Mouse (Mus musculus) limb, embryonic 11.5 days (tissue): ENCODE measurements around the gene Map2k7. TPM values are rescaled to one million over a fixed set of nuclear protein-coding genes. Genes with fewer than 3 reads are reported as not detected.

Source experiments
- ATAC-seq: fragments of 200-750 bp; cut with Nextera tagmentation; 2 replicates; pipeline ENCODE4 v1.8.0; 2017; ENCODE audit warnings: low read depth; ENCODE audit not compliant: insufficient number of reproducible peaks, low FRiP score, low TSS enrichment
- DNase-seq: peaks from one replicate; pipeline ENCODE4 v3.0.0-alpha.2; 2015; ENCODE audit warnings: low spot score
- H3K27ac ChIP-seq: fragments of 300-500 bp; sonication (generic); replicated peaks from 2 replicates; pipeline ENCODE4 v1.5.1; 2014; ENCODE audit warnings: low read depth, mild to moderate bottlenecking, low read length
- H3K27me3 ChIP-seq: fragments of 300-500 bp; sonication (generic); 2 replicates; pipeline ENCODE4 v1.6.1; 2014; ENCODE audit warnings: mild to moderate bottlenecking, low read length, mixed read lengths; ENCODE audit not compliant: control insufficient read depth, insufficient read depth
- H3K36me3 ChIP-seq: fragments of 300-500 bp; sonication (generic); 2 replicates; pipeline ENCODE4 v1.6.1; 2014; ENCODE audit warnings: mild to moderate bottlenecking, low read length, moderate library complexity, mixed read lengths; ENCODE audit not compliant: control insufficient read depth, insufficient read depth
- H3K4me1 ChIP-seq: fragments of 300-500 bp; sonication (generic); 2 replicates; pipeline ENCODE4 v1.6.1; 2014; ENCODE audit warnings: low read length, mixed read lengths; ENCODE audit not compliant: control insufficient read depth, insufficient read depth
- H3K4me2 ChIP-seq: fragments of 300-500 bp; sonication (generic); 2 replicates; pipeline ENCODE4 v1.6.1; 2014; ENCODE audit warnings: low read depth, mild to moderate bottlenecking, moderate library complexity; ENCODE audit not compliant: severe bottlenecking
- H3K4me3 ChIP-seq: fragments of 300-500 bp; sonication (generic); 2 replicates; pipeline ENCODE4 v1.5.1; 2014; ENCODE audit warnings: low read depth, low read length
- H3K9ac ChIP-seq: fragments of 300-500 bp; sonication (generic); 2 replicates; pipeline ENCODE4 v1.6.1; 2014; ENCODE audit warnings: mild to moderate bottlenecking, low read length
- H3K9me3 ChIP-seq: fragments of 300-500 bp; sonication (generic); 2 replicates; pipeline ENCODE4 v1.6.1; 2016; ENCODE audit warnings: low read length; ENCODE audit not compliant: control insufficient read depth
- WGBS: fragments of 180-500 bp; shearing (Covaris S2); extraction: QIAGEN DNeasy Blood & Tissue Kit; methylation state at CpG from one replicate; pipeline ENCODE4 v1.1.7; 2014; 5-methylcytosine and 5-hydroxymethylcytosine counted together
- polyA plus RNA-seq: library from polyadenylated mRNA; unstranded; fragments of >200 nt; fragmentation: Nextera tagmentation; extraction: Ambion mirVana; gene quantifications from 2 replicates; pipeline ENCODE4 v1.2.1, GENCODE M21; 2014

Gene Map2k7
- polyA plus RNA-seq, 1 experiment from 2014 or later: 19.5 TPM

DNA sequence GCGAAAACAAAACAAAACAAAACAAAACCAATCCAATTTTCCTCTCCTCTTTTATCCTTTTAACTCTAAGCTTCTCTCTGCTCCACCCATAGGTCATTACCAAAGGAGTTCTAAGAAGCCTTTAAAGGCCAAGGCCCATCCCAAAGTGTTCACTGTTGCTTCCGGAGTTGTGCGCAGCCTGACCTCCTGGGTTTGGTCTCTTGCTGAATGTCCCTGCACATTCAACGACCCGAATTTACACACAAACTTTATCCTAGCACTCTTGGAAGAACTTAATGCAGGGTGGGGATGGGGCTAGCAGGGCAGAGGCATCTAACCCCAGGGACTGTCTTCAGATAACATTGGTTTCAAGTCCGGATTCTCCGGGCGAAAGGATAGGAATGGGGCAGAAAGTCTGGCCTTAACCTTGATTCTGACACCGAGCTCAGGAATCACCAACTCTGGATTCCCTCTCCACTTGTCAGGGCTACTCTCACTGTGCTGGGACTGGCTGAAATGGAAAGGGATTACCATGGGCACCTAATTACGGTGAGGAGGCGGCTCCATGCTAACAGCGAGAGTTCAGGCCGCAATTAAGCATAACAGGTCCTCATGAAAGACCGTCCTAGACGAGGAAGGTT, 616 bp upstream of the Map2k7 start:
- Histone ChIP-seq H3K9me3 (no peaks in the 10 kb centered on the region; the same call in 1 of the 2 replicates), H3K27me3 (no peaks in the 10 kb centered on the region), H3K36me3 (peaks cover 4% of the 10 kb centered on the region), H3K4me3 (peak overlapping the region; percentile 90), H3K4me2 (peak overlapping the region; percentile 58), H3K4me1 (peaks cover 12% of the 10 kb centered on the region), H3K9ac (peak overlapping the region; percentile 81), H3K27ac (peak overlapping the region; percentile 91)
- WGBS: 23% methylated on average over 15 of the region's 15 CpGs
- peak; percentile 41 for DNase-seq
- ATAC-seq: no peak

DNA sequence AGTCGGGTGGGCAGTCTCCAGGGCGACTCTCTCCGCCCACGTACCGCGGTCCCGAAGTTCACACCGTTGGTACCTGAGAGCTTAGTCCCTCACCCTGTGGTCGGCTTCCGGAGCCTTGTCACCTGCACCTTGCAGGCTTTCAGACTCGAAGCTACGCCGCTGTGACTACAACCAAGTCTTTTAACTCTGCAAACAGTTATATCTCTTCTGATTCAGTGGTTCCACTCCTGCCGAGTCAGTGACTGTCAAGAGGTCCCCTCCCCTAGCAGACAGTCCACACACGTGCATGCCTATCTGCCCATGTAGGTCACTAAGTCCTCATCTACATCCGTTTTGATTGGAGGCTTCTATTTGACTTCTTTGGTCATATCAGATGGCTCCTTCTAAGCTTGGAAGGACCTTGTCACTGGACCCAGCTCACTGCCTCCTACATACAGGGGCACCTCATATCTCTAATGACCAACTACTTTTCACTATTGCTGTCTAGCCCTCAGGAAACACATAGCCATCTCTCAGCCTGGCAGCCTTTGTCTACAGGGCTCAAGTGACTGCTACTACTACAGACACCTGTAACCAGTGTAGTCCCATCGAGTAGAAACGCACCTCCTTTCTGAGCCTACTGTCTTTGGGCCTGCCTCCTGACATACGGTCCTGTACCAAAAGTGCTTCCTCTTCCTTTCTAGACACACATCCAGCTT, 802 bp downstream of the Map2k7 start:
- H3K4me2 ChIP-seq: peak overlapping the region; percentile 91
- H3K27me3 ChIP-seq: no peaks in the 10 kb centered on the region
- H3K36me3 ChIP-seq: peaks cover 14% of the 10 kb centered on the region
- peak; percentile 4; the same call in 1 of the 2 replicates for ATAC-seq
- H3K9ac ChIP-seq: peak overlapping the region; percentile 85
- no peak for DNase-seq
- H3K4me3 ChIP-seq: peak overlapping the region; percentile 90
- 16% methylated on average over 19 of the region's 19 CpGs for WGBS
- peaks cover 12% of the 10 kb centered on the region for H3K4me1 ChIP-seq
- H3K9me3 ChIP-seq: no peaks in the 10 kb centered on the region; the same call in 1 of the 2 replicates
- no peak overlapping the region; the same call in 1 of the 2 replicates for H3K27ac ChIP-seq

DNA sequence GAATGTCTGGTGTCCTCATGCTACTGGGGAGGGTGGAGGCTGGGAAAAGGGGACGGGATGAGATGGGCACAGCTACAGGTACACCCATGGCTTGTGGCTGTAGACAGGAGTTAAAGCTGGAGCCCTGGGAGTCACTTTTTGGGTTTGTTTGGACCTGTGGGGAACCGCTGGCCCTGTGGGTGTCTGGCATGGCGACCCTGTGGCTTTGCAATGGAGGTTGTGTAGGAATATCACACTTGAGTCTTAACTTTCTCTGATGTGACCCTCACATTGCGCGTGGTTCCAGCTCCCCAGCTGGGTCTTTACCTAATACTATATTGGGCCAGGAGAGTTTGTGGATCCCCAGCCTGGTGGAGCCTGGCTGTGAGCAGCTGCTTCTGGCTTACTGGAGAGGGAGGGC, 6.5 kb downstream of the Map2k7 start:
- H3K27me3 ChIP-seq: no peaks in the 10 kb centered on the region
- ATAC-seq: no peak
- WGBS: 92% methylated on average over 5 of the region's 5 CpGs

DNA sequence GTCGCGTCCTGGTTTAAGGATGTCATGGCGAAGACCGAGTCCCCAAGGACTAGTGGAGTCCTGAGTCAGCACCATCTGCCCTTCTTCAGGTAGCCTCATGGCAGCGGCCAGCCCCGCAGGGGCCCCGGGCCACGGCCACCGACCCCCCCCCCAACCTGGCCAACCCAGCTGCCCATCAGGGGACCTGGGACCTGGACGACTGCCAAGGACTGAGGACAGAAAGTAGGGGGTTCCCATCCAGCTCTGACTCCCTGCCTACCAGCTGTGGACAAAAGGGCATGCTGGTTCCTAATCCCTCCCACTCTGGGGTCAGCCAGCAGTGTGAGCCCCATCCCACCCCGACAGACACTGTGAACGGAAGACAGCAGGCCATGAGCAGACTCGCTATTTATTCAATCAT, 7.2 kb downstream of the Map2k7 start:
- 84% methylated on average over 13 of the region's 13 CpGs for WGBS
- Histone ChIP-seq H3K9me3 (no peaks in the 10 kb centered on the region; the same call in 1 of the 2 replicates), H3K36me3 (peaks cover 30% of the 10 kb centered on the region), H3K27me3 (no peaks in the 10 kb centered on the region), H3K27ac (no peak overlapping the region), H3K4me1 (peaks cover 7% of the 10 kb centered on the region; the same call in 1 of the 2 replicates), H3K4me3 (no peak overlapping the region), H3K4me2 (no peak overlapping the region), H3K9ac (no peak overlapping the region)
- DNase-seq (no peak), ATAC-seq (no peak)

More for the DNA sequence above, 6.5 kb downstream of the Map2k7 start:
- Histone ChIP-seq H3K9ac (no peak overlapping the region), H3K4me2 (no peak overlapping the region), H3K4me1 (peaks cover 10% of the 10 kb centered on the region), H3K9me3 (no peaks in the 10 kb centered on the region; the same call in 1 of the 2 replicates), H3K4me3 (no peak overlapping the region), H3K36me3 (peaks cover 30% of the 10 kb centered on the region), H3K27ac (no peak overlapping the region)
- no peak for DNase-seq

DNA sequence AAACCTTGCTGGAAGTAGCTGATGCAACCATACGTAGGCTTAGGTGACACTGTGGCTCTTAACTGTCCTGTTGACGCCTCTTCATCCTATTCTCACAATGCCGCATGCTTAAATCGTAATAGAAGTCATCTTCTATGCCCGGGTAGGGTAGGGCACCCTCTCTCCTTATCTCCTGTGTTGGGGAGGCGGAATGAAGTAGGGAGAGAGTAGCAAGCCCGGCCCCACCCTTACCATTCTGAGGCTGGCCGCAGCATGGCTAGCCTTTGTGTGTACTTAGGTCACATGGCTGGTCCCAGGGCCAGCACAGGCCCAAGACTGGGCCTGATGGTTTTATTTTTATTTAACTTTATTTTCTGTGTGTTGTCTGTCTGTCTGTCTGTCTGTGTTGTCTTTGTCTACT, 8.7 kb downstream of the Map2k7 start:
- Histone ChIP-seq H3K4me2 (no peak overlapping the region), H3K9me3 (no peaks in the 10 kb centered on the region; the same call in 1 of the 2 replicates), H3K9ac (no peak overlapping the region), H3K4me3 (no peak overlapping the region), H3K27me3 (no peaks in the 10 kb centered on the region), H3K27ac (no peak overlapping the region), H3K4me1 (peaks cover 7% of the 10 kb centered on the region; the same call in 1 of the 2 replicates), H3K36me3 (peaks cover 30% of the 10 kb centered on the region)
- WGBS: 88% methylated on average over 8 of the region's 8 CpGs
- ATAC-seq: no peak
- no peak for DNase-seq

DNA sequence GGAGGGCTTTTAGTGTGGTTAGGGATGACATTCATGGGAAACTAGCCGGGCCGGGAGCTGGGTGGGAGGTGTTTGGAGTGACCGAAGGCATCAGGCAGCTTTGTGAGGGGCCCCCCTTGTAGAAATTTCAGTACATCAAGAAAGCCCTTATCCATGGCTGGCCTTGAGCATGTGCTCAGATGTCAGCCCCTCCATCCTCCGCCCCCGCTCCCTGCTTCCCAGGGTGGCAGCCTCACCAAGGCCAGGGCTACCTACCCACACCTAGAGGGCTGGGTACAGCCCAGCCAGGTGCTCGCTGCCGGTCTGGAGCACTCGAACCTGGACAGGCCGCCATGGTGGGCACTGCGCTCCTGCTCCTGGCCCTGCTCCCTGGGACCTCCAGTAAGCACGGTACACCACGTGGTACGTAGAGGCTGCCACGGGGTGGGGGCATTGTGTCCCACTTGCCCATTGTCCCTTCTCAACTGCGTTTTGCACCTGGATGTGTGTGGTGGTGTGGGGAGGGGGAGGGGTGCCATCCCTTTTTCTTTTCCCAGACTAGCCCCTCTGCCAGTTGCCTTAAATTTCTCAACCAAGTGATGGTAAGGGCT, 9.5 kb downstream of the Map2k7 start, which contains the start of gene Tgfbr3l:
Tgfbr3l (plus strand) TSS at position 264 of the 590 bp plus-strand sequence.
- ATAC-seq (no peak), DNase-seq (no peak)
- H3K36me3 ChIP-seq: peaks cover 24% of the 10 kb centered on the region
- H3K9me3 ChIP-seq: no peaks in the 10 kb centered on the region
- no peak within 1 kb of the TSS for H3K9ac ChIP-seq
- H3K4me3 ChIP-seq: no peak within 1 kb of the TSS
- WGBS: 79% methylated on average over 15 of the region's 15 CpGs
- no peaks in the 10 kb centered on the region for H3K27me3 ChIP-seq
- H3K4me1 ChIP-seq: peaks cover 7% of the 10 kb centered on the region; the same call in 1 of the 2 replicates
- H3K4me2 ChIP-seq: peak within 1 kb of the TSS; percentile 22; the same call in 1 of the 2 replicates
- no peak within 1 kb of the TSS for H3K27ac ChIP-seq

DNA sequence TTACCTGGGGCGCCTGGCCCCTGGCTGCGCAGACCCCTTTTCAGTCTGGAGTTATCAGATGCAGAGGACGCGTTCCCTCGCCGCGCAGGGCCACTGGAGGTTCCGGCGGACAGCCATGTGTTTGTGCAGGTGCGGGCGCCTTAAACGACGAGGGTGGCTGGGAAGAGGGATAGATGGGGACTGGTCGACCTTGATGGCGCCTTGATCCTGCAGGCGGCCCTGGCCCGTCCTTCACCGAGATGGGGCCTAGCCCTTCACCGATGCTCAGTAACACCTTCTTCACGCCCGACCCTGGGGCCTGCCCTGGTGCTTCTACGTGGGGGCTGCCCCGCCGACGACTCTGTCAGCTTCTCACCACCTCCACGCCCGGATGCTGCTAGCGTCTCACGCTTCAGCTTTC, 10.7 kb downstream of the Map2k7 start:
- peak overlapping the region; percentile 22; the same call in 1 of the 2 replicates for H3K4me2 ChIP-seq
- no peaks in the 10 kb centered on the region for H3K9me3 ChIP-seq
- peaks cover 16% of the 10 kb centered on the region for H3K36me3 ChIP-seq
- H3K27ac ChIP-seq: no peak overlapping the region
- H3K4me3 ChIP-seq: no peak overlapping the region
- peak overlapping the region; percentile 22; the same call in 1 of the 2 replicates for H3K9ac ChIP-seq
- ATAC-seq (no peak), DNase-seq (peak; percentile 70)
- peaks cover 10% of the 10 kb centered on the region for H3K4me1 ChIP-seq
- 13% methylated on average over 29 of the region's 29 CpGs for WGBS
- no peaks in the 10 kb centered on the region for H3K27me3 ChIP-seq

DNA sequence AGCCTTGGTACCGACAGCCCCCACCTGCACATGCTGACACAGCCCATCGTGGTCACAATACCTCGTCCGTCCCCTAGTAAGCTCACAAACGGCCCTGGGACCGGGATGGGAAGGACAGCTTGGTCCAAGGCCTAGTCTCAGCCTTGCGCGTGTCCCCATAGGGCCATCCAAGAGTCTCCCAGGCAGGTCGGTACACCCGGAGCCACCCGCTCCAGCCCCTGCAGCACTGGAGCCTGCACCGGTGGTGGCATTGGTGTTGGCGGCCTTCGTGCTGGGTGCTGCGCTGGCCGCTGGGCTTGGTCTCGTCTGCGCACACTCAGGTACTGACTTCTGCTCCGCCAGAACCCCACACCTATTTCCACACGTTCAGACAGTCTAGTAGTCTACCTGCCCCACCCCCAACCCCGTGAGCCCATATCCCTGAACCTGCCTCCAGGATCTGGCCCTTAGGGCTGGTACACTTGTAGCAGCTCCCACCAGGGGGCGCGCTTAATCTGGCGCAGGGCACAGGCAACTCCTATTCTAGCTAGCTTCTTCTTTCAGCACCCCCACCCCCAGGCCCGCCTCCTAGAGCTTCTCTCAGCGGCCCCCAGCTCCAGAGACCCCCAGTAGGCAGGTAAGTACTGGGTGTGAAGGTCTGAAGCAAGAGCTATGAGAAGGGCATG, 11.9 kb downstream of the Map2k7 start:
- DNase-seq (peak; percentile 89), ATAC-seq (peak; percentile 26; the same call in 1 of the 2 replicates)
- H3K4me2 ChIP-seq: no peak overlapping the region
- peaks cover 11% of the 10 kb centered on the region for H3K36me3 ChIP-seq
- H3K27me3 ChIP-seq: no peaks in the 10 kb centered on the region
- WGBS: 30% methylated on average over 26 of the region's 26 CpGs
- peak overlapping the region; percentile 37; the same call in 1 of the 2 replicates for H3K9ac ChIP-seq
- no peaks in the 10 kb centered on the region for H3K9me3 ChIP-seq
- H3K4me3 ChIP-seq: no peak overlapping the region
- H3K27ac ChIP-seq: no peak overlapping the region
- peaks cover 11% of the 10 kb centered on the region for H3K4me1 ChIP-seq
